Mouse (Mus musculus) erythroid progenitor cell, adult 5-6 weeks (primary cell): ENCODE measurements around the gene Sash3. TPM values are rescaled to one million over a fixed set of nuclear protein-coding genes. Genes with fewer than 3 reads are reported as not detected.

ENCODE experiments used
- ATAC-seq: replicated peaks from 2 replicates; pipeline ENCODE4 v1.8.0; 2016; ENCODE audit warnings: moderate number of reproducible peaks, mild to moderate bottlenecking, moderate TSS enrichment, inconsistent platforms; ENCODE audit not compliant: poor library complexity, low FRiP score, severe bottlenecking
- total RNA-seq, 2 experiments: library from RNA; stranded (forward) in 1 of 2; stranded (reverse) in 1 of 2; fragments of 150-400 nt in 1 of 2; fragments of 186-747, 209-891 nt in 1 of 2; gene quantifications; 2 replicates each; pipeline versions ENCODE4 v1.2.3 to v1.2.4; 2015 to 2017; ENCODE audit warnings: low replicate concordance in 2 of 2

Sash3 gene
- total RNA-seq (2015; ENCODE audit: low replicate concordance) (24.5 and 33.5 TPM in 2 replicates), total RNA-seq (2017; ENCODE audit: low replicate concordance) (13.0 and 24.5 TPM in 2 replicates)

DNA sequence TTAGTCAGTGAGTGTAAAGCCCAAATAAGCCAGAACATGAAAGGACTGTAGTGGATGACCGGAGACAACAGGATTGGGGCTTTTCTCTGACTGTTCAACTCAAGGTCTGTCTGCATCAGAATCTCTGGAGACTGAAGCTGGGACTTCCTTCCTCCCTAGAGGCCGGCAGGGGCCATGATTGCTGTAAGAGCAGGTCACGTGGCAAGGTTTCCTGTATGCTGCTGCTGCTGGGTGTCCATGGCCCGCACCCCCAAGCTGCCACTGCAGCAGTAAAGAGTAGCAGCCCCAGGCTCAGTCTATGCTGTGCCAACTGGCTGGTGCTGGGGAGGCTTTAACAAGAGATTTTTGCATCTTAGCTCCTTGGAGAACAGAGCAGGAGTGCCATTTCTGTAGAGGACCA is at the start of gene Sash3:
TSS of gene Sash3 (plus strand) at position 175 of the 400 bp plus-strand sequence.
- ATAC-seq, result peak; percentile 48; the same call in 1 of the 2 replicates

DNA sequence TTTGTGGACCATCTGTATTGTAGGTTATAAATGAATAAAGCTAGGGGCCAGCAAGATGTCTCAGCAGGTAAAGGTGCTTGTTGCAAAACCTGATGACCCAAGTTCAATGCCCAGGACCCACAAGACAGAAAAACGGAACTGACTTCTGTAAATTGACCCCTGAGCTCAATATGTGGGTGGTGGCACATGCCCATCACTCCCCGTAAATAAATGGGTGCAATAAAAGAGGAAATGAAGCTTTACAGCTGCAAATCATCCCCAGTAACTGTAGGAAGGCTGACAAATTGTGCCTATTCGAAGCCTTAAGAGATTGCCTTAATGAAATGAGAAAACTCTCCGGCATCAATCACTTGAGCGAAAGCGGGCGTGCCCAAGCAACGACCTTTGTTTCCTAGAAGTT is 49.7 kb upstream of the Sash3 start:
- ATAC-seq, result no peak

DNA sequence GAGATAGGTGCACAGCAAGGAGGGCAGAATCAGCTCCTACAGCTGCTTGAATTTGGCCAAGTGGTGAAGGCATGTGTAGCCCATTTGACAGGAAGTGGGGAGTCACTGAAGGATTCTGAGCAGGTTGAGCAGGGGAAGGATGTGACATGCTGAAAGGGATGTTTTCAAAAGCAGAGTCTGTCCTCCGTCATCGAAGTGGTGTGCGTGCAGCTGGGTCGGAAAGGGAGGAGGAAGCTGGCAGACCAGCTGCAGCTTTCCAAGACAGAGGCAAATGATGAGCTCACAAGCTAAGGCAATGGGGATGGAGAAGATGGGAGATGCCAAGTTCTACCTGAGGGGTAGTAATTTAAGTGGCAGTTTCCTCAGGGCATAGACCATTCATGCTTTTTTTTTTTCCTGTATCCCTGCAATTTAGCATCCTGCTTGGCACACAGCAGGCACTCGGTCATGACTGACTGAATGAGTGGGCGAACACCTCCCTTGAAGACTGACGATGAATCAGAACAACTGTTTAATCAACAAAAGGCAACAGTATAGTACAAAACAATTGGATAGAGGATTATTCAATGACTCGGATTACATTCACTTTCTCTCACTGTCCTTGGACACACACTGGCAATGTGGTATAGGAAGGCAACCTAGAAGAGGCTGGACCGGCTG is 47.6 kb upstream of the Sash3 start:
- ATAC-seq, result no peak

DNA sequence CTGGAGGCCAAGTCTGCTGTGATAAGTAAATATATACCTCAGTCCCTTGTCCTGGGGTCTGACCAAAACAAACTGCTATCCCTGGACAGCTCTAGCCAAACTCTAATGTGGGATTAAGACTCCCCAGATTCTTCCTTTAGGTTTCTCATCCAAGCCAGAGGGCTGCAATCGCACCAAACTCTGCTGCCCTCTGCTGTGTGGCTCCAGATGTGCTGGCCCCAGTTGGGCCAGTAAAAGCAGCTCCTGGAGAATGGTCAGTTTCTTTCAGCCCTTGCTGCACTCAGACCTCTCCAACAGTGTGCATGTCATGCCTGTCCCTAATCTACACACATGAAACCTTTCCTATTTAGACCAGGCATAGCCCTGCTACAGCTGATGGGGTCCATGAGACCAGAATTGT is 46.4 kb upstream of the Sash3 start:
- no peak for ATAC-seq

DNA sequence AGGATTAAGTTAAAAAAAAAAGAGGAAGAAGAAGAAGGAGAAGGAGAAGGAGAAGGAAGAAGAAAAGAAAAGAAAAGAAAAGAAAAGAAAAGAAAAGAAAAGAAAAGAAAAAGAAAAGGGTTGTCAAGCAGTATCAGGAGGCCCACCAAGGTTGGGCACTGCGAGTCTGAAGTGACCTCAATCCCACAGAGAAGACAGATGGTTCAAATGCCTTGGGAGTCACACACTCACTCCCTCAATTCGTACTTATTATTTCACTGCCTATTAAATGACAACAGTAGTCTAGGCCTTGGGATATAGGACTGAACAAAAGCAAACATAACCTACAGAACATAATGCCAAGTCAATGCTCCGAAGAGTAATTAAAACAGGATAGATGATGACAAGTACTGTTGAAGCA is 43.0 kb upstream of the Sash3 start:
- ATAC-seq, result no peak

DNA sequence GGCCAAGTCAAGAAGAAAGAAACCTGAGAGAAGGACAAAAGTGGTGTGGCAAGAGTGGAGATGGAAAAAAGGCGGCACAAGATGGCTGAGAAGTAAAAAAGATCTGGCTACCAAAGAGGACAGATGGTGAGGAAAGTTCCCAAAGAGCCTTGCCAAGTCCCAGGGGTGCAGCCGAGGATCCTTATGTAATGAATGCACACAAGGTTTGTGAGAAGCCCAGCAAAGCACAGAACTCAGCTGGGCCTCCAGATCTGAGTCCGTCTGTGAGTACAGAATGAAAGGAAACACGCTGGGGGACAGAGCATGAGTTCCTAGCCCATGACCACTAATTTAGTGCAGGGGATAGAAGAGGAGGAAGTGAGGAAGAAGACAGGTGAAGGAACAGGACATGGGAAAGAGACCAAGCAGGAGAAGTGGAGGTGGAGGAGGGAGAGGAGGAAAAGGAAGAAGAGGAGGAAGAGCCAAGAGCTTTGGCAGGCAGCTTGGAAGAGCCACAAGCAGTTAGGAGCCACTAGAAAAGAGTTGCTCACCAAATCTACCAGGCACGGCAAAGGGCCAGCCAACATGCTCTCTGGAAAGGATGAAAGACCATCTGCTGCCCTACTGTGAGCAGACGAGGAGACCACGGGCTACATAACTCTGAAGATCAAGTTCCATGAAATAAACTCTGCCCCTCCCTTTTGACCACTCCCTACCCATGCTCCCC is 41.3 kb upstream of the Sash3 start:
- no peak for ATAC-seq

DNA sequence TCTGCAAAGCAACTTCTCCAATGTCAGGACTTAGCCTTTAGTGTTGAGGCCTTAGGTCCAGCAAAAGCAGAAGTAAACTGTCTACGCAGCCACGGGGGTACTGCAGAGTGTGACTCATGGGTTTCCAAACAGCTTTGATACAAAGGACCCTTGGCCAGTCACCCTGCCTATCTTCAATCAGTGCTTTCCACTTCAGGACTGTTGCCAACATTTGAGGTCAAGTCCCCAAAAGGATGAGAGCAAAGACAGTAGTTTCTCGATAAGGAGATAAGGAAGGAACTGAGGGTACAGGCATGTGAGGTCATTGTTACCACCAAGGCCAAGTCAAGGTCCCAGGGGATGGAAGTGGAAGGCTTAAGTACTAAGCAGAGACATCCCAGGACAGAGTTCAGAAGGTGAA is 40.0 kb upstream of the Sash3 start:
- ATAC-seq, result no peak

DNA sequence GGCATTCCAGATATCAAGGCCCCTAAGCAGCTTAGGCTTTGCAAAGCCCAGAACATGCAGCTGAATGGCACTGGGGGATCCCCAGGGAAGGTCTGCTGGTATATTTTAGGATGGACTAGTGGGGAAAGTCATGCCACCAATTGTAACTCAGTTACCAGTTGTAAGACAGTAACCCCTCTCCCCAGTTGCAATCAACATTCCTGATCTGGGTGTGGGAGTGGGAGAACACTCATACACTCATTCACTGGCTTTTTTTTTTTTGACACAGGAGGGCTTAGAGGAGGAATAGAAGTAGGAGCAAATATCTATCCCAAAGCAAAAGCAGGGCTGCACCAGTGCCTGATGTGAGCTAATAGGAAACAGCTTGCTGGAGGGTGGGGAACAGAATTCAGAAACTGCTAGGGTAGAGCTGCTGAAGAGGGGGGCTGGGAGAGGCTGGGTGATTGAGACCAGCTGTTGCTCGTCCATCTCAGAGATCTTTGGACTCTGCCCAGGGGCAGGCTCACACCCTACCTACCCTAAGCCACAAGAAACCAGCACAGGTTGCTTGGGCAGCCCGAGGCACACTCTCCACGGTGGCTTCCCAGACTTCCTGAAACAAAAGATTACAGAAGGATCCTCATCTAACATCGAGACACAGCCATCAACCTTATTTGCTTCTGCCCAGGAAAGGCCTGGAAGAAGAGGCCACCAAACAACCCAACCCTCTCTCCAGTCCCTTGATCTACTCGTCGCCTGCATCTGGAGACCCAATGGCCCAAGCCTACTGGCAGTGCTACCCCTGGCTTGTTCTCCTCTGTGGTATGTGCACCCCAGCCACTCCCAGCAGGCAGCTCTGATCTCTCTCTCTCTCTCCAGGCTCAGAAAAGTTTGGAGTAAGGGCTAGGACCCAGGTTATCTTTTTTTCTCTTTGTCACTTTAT is 37.6 kb upstream of the Sash3 start, which contains the start of gene Xpnpep2:
TSS of gene Xpnpep2 (plus strand) at position 332 of the 922 bp plus-strand sequence.
- ATAC-seq, result no peak

DNA sequence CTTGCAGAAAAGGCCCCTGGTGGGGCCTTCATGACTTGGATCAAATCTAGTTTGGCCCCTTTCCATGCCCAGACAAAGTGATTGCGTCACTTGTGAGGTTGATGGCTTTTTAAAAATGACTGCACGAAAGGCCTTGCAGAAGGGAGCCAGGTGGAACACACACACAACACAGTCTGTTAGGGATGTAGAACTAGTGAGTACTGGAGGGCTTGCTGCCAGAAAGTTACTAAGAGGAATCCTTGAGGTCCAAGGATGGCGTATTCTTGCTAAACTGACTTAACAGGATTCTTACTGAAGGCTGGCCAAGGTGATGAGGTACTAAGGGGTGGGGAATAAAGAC is 37.0 kb upstream of the Sash3 start:
- ATAC-seq, result no peak

DNA sequence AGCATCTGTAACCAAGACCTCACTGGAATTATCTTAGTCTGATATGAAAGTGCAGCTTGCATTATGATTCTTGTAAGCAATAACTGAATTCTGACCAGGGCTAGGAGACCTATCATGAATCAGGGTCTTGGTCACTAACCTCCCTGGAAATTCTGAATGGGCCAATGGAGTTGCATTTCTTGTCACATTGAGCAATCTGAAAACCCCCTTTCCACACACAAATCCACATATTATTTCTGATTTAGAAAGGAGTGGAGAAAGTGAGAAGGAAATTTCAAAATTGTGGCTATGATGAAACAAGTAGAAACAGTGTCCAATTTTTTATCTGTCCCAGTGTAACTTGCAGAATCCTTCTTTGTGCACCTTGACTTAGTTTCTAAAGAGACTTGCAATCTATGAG is 26.9 kb upstream of the Sash3 start:
- ATAC-seq, result no peak

DNA sequence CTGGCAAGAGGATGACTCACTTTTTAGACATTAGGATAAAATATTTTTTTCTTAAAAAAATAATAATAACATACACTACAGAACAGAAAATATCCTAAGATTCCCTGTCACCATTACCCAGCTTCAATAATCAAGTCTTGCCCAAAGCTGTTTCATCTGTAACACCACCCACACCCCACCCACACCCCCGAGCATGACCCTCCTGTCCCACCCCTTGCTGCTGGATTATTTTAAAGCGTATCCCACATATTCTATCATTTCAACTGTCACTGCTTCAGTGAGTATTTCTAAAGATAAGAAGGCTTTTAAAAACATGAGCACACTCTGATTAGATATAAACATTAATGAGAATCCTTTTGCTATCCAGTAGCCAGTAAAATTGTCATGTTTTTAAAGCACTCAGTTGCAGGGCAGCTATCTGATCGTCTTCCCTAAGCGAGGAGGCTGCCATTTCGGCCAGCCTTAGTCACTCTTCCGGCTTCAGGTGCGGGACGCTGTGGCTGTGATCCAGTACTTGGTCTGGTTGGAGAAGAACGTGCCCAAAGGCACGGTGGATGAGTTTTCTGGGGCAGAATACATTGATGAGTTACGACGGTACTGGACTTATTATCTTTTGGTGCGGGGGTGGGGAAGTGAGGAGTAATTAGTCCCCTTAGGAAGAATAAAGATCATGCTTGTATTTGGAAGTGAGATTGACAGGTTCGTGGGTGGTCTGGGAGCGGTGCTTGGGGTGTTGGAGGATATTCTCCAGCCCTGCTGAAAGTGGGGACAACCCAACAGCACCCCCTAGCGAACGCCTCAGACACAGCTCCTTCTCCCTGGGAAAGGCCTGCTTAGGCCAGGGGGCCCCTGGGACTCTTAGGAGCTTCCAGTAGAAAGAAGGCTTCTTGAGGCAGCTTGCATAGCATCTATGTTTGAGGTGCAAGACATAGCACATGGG is 21.8 kb upstream of the Sash3 start:
- peak; percentile 84 for ATAC-seq

DNA sequence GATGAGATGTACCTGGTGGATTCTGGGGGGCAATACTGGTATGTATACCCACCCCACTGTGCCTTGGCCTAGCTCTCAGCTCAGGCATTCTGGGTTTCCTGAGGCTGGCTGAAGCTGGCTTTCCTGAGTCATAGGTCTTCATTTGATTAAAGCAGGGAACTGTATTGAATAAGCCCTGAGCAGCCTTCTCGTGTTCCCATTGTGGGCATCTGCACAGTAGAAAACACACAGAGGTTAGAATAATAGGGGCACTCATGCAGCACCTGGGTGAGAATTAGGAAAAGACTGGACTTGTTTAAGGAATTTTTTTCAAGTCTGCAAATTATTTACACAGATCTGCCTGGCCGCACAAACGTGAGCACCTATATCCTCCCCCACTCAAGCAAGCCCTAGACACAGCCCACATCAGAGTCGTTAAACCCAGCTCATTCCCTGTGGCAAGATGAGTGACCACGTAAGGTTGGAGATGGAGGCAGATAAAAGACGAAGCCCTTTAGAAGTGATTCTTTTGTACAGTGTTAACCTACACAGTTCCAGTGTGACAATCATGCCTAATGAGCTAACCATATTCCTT is 19.2 kb upstream of the Sash3 start:
- no peak for ATAC-seq

DNA sequence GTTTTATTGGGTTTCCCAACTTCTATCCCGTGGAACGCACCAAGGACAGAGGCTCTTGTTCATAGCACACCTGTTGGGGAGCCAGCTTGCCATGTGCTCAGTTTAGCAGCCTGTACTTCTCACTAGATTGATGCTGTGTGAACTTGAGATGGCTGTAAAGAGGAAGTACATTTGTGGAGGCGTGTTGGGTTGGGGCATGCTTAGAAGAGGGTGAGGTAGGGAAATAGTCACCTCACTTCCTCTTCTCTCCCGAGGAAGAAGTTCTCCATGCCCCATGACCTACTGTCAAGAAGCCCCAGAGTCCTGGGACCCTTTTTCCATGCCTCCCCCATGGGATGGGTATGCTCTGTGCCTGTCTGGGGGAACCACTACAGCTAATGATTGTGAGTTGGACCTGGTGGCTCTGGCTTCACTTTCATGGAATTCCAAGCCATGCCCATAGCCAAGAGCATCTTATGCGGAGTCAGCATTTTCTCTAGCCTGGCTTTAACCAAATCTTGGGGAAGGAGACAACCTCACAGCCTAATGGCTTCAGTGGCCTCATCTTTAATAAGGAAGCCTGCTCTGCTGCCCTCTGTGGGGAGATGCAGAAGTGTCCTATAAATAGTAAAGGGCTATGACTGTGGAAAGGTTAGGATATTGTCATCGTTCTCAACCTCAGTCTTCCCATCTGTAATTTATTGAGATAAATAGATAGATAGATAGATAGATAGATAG is 18.6 kb upstream of the Sash3 start:
- no peak for ATAC-seq

DNA sequence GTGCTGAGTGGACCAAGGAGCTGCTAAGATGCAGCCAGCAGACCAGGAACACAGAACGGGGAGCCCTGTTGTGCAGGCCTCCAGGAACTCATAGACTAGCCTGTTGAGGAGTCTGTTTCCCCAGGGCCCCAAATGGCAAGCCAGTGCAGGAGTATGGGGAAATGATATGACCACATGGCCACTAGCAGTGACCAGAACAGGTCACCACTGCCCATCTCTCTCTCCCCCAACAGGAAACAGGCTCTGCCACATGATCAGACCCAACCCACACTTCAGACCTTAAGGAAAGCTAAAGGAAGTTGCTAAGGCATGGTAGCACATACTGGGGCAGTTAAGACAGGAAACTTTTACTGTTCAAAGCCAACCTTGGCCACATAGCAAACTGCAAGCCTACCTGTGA is 17.1 kb upstream of the Sash3 start:
- no peak for ATAC-seq

DNA sequence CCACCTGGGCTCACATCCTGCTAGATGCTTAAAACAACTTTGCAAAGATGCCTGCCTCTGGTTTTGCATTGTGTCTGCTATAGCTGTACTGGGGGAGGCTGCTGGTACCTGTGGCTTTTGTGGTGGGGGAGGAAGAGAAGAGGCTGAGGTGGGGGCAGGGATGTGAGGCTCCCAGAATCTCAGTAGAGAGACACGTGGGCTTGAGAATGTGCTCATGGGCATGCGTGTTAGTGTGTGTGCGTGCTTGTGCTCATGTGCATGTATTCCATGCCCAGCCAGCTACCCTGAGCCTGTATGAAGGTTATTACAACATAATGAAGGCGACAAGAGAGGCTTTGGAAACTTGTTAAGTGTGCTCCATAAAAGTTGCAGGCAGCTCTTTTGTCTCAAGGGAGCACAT is 9.3 kb upstream of the Sash3 start:
- no peak for ATAC-seq

DNA sequence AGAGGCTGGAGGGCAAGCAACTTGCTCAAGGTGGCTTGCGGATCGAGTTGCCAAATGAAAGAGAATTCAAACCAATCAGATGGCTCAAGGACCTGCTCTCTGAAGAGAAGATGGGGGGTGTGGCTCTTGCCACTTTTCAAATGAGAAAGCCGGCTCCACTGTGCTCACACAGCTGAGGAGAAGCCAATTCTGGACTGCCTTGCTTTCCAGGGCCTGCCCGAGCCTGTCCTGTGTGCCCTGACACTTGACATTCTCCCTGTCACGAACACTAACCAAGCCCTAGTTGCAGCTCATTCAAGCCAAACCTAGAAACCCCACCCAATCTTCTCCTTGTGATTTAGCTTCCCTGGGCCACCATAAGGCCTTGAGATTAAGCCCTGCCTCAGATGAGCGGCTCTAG is 8.2 kb upstream of the Sash3 start:
- no peak for ATAC-seq

DNA sequence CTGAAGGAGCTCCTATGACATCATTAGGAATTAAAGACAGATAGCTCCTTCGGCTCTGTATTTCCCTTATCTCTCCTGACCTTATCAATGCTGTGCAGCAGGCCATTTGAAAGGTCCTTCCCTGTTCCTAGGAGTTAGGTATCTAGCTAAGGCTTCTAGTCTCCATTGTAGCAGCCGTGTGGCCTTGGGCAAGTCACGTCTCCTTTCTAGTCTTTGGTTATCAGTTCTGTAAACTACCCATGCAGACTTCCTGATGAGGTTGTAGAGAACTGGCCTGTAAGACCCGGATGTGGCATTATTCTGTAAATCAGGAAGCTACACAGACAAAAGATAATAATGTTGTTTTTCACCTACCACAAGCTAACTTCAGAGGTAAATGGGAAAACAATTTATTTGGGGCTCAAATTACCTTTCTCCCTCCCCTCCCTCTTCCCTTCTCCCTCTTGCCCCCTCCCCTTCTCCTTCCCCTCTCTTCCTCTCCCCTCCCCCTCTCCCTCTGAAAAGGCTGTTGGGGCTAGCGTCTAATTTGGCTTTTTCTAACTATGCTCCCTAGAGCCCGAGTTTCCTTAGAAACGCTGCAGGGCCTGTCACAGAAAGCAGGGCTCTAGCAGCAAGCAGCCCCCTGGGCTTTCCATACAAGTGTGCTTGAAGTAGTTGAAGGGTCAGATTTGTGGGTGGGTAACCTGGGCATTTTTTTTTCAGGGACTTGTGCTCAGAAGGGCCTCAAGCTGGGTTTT is 7.5 kb upstream of the Sash3 start:
- ATAC-seq, result peak; percentile 51
